Mouse (Mus musculus): ENCODE measurements around the gene Rab33a. TPM values are rescaled to one million over a fixed set of nuclear protein-coding genes. Genes with fewer than 3 reads are reported as not detected.

Gene Rab33a
- polyA plus RNA-seq, 1 experiment from 2014 or later: 2.4 TPM

- Histone ChIP-seq H3K4me3 (ENCODE audit: low read length) (no peak overlapping the region), H3K9me3 (ENCODE audit: control insufficient read depth, low read length) (no peaks in the 10 kb centered on the region), H3K4me2 (replicated peaks; ENCODE audit: low read depth, low read length) (no peak overlapping the region), H3K4me1 (ENCODE audit: control insufficient read depth, insufficient read depth, low read length) (no peaks in the 10 kb centered on the region), H3K36me3 (ENCODE audit: control insufficient read depth, insufficient read depth, low read length) (no peaks in the 10 kb centered on the region), H3K27me3 (ENCODE audit: control insufficient read depth, insufficient read depth, low read length) (no peaks in the 10 kb centered on the region), H3K9ac (ENCODE audit: low read depth, low read length) (no peak overlapping the region), H3K27ac (ENCODE audit: low read depth, low read length) (no peak overlapping the region)
- WGBS: 91% methylated on average over 3 of the region's 3 CpGs
- ATAC-seq (ENCODE audit: low FRiP score, low TSS enrichment): no peak
Measured at GRCm38 (mm10) chrX:48521651-48522050, 2.6 kb downstream of the Rab33a start.

- WGBS: 63% methylated on average over 3 of the region's 3 CpGs
- Histone ChIP-seq H3K27me3 (ENCODE audit: control insufficient read depth, insufficient read depth, low read length) (no peaks in the 10 kb centered on the region), H3K27ac (ENCODE audit: low read depth, low read length) (no peak overlapping the region), H3K36me3 (ENCODE audit: control insufficient read depth, insufficient read depth, low read length) (no peaks in the 10 kb centered on the region), H3K4me2 (replicated peaks; ENCODE audit: low read depth, low read length) (no peak overlapping the region), H3K9me3 (ENCODE audit: control insufficient read depth, low read length) (no peaks in the 10 kb centered on the region), H3K4me1 (ENCODE audit: control insufficient read depth, insufficient read depth, low read length) (no peaks in the 10 kb centered on the region), H3K9ac (ENCODE audit: low read depth, low read length) (no peak overlapping the region), H3K4me3 (ENCODE audit: low read length) (no peak overlapping the region)
- ATAC-seq (ENCODE audit: low FRiP score, low TSS enrichment): no peak
Measured at GRCm38 (mm10) chrX:48523512-48523911, 4.4 kb downstream of the Rab33a start.

GRCm38 (mm10) chrX:48525332-48525731, 6.2 kb downstream of the Rab33a start:
- Histone ChIP-seq H3K9ac (ENCODE audit: low read depth, low read length) (no peak overlapping the region), H3K4me3 (ENCODE audit: low read length) (no peak overlapping the region), H3K9me3 (ENCODE audit: control insufficient read depth, low read length) (no peaks in the 10 kb centered on the region), H3K36me3 (ENCODE audit: control insufficient read depth, insufficient read depth, low read length) (no peaks in the 10 kb centered on the region), H3K27me3 (ENCODE audit: control insufficient read depth, insufficient read depth, low read length) (no peaks in the 10 kb centered on the region), H3K4me2 (replicated peaks; ENCODE audit: low read depth, low read length) (no peak overlapping the region), H3K27ac (ENCODE audit: low read depth, low read length) (no peak overlapping the region), H3K4me1 (ENCODE audit: control insufficient read depth, insufficient read depth, low read length) (no peaks in the 10 kb centered on the region)
- no peak for ATAC-seq (ENCODE audit: low FRiP score, low TSS enrichment)
- 59% methylated on average over 1 of the region's 1 CpGs for WGBS

GRCm38 (mm10) chrX:48525866-48526265, 6.8 kb downstream of the Rab33a start:
- Histone ChIP-seq H3K9ac (ENCODE audit: low read depth, low read length) (no peak overlapping the region), H3K36me3 (ENCODE audit: control insufficient read depth, insufficient read depth, low read length) (no peaks in the 10 kb centered on the region), H3K9me3 (ENCODE audit: control insufficient read depth, low read length) (no peaks in the 10 kb centered on the region), H3K27me3 (ENCODE audit: control insufficient read depth, insufficient read depth, low read length) (no peaks in the 10 kb centered on the region), H3K4me1 (ENCODE audit: control insufficient read depth, insufficient read depth, low read length) (no peaks in the 10 kb centered on the region), H3K4me2 (replicated peaks; ENCODE audit: low read depth, low read length) (no peak overlapping the region), H3K4me3 (ENCODE audit: low read length) (no peak overlapping the region), H3K27ac (ENCODE audit: low read depth, low read length) (no peak overlapping the region)
- 62% methylated on average over 8 of the region's 8 CpGs for WGBS
- no peak for ATAC-seq (ENCODE audit: low FRiP score, low TSS enrichment)

- Histone ChIP-seq H3K4me2 (replicated peaks; ENCODE audit: low read depth, low read length) (no peak overlapping the region), H3K9me3 (ENCODE audit: control insufficient read depth, low read length) (no peaks in the 10 kb centered on the region), H3K27ac (ENCODE audit: low read depth, low read length) (no peak overlapping the region), H3K9ac (ENCODE audit: low read depth, low read length) (no peak overlapping the region), H3K4me3 (ENCODE audit: low read length) (no peak overlapping the region), H3K27me3 (ENCODE audit: control insufficient read depth, insufficient read depth, low read length) (no peaks in the 10 kb centered on the region), H3K4me1 (ENCODE audit: control insufficient read depth, insufficient read depth, low read length) (no peaks in the 10 kb centered on the region), H3K36me3 (ENCODE audit: control insufficient read depth, insufficient read depth, low read length) (no peaks in the 10 kb centered on the region)
- ATAC-seq (ENCODE audit: low FRiP score, low TSS enrichment): no peak
- 65% methylated on average over 2 of the region's 3 CpGs for WGBS
Measured at GRCm38 (mm10) chrX:48526435-48526834, 7.3 kb downstream of the Rab33a start.

- Histone ChIP-seq H3K4me1 (ENCODE audit: control insufficient read depth, insufficient read depth, low read length) (no peaks in the 10 kb centered on the region), H3K9ac (ENCODE audit: low read depth, low read length) (no peak overlapping the region), H3K27ac (ENCODE audit: low read depth, low read length) (no peak overlapping the region), H3K36me3 (ENCODE audit: control insufficient read depth, insufficient read depth, low read length) (no peaks in the 10 kb centered on the region), H3K9me3 (ENCODE audit: control insufficient read depth, low read length) (no peaks in the 10 kb centered on the region), H3K27me3 (ENCODE audit: control insufficient read depth, insufficient read depth, low read length) (no peaks in the 10 kb centered on the region), H3K4me3 (ENCODE audit: low read length) (no peak overlapping the region), H3K4me2 (replicated peaks; ENCODE audit: low read depth, low read length) (no peak overlapping the region)
- WGBS: 39% methylated on average over 3 of the region's 3 CpGs
- ATAC-seq (ENCODE audit: low FRiP score, low TSS enrichment): no peak
Measured at GRCm38 (mm10) chrX:48532175-48532574, 13.1 kb downstream of the Rab33a start.

Other genes starting within 250 kb of the Rab33a start
- 6.1 and 10.1 TPM in 2 replicates for gene Bcorl1, start 177.9 kb upstream of the Rab33a start, polyA plus RNA-seq (2014; fragmentation: Nextera tagmentation; extraction: Ambion mirVana)
- gene Elf4, start 56.2 kb upstream of the Rab33a start, polyA plus RNA-seq (2014; fragmentation: Nextera tagmentation; extraction: Ambion mirVana): 4.1 and 8.3 TPM in 2 replicates
- gene Aifm1, start 5.7 kb upstream of the Rab33a start, polyA plus RNA-seq (2014; fragmentation: Nextera tagmentation; extraction: Ambion mirVana): 70.1 and 72.8 TPM in 2 replicates
- gene Zfp280c, start 75.2 kb downstream of the Rab33a start, polyA plus RNA-seq (2014; fragmentation: Nextera tagmentation; extraction: Ambion mirVana): 18.5 and 20.4 TPM in 2 replicates
- 13.5 and 16.4 TPM in 2 replicates for gene Slc25a14, start 104.1 kb downstream of the Rab33a start, polyA plus RNA-seq (2014; fragmentation: Nextera tagmentation; extraction: Ambion mirVana)
- not detected in 2 replicates for gene Gpr119, start 155.2 kb downstream of the Rab33a start, polyA plus RNA-seq (2014; fragmentation: Nextera tagmentation; extraction: Ambion mirVana)
- gene Rbmx2, start 175.7 kb downstream of the Rab33a start, polyA plus RNA-seq (2014; fragmentation: Nextera tagmentation; extraction: Ambion mirVana): 26.5 and 35.1 TPM in 2 replicates

Measured in kidney, embryonic 14.5 days (tissue).